Mouse (Mus musculus): ENCODE measurements around the gene Pknox2. TPM values are rescaled to one million over a fixed set of nuclear protein-coding genes. Genes with fewer than 3 reads are reported as not detected.
A peak's percentile ranks its signal among the peaks of the same experiment; 100 is the strongest.

Pknox2 gene
- polyA plus RNA-seq, 1 experiment from 2014 or later, result 22.8 TPM

- peaks cover 3% of the 10 kb centered on the region; the same call in 1 of the 2 replicates for H3K4me1 ChIP-seq (ENCODE audit: control insufficient read depth, insufficient read depth, low read length)
- no peaks in the 10 kb centered on the region for H3K36me3 ChIP-seq (ENCODE audit: control insufficient read depth, insufficient read depth, low read length)
- no peaks in the 10 kb centered on the region for H3K9me3 ChIP-seq (ENCODE audit: control insufficient read depth, low read length)
- WGBS, result 9% methylated on average over 6 of the region's 6 CpGs
- no peak overlapping the region for H3K4me3 ChIP-seq (ENCODE audit: low read depth, low read length)
- DNase-seq (ENCODE audit: low spot score) (peak; percentile 80), ATAC-seq (ENCODE audit: insufficient read depth, low FRiP score, low TSS enrichment) (peak; percentile 69; the same call in 1 of the 2 replicates)
- no peaks in the 10 kb centered on the region for H3K27me3 ChIP-seq (ENCODE audit: control insufficient read depth, insufficient read depth, low read length)
- H3K27ac ChIP-seq (ENCODE audit: low read depth, low read length), result 0 out of 2 replicates have a peak overlapping the region, but pooled peaks have one; percentile 1
- no peak overlapping the region for H3K9ac ChIP-seq (ENCODE audit: low read length)
- no peak overlapping the region for H3K4me2 ChIP-seq (ENCODE audit: low read depth)
Measured at GRCm38 (mm10) chr9:36916362-36916761, 230.8 kb downstream of the Pknox2 start.

- Histone ChIP-seq H3K4me2 (ENCODE audit: low read depth) (no peak overlapping the region), H3K27ac (ENCODE audit: low read depth, low read length) (no peak overlapping the region), H3K9ac (ENCODE audit: low read length) (no peak overlapping the region), H3K27me3 (ENCODE audit: control insufficient read depth, insufficient read depth, low read length) (no peaks in the 10 kb centered on the region), H3K4me3 (ENCODE audit: low read depth, low read length) (no peak overlapping the region), H3K36me3 (ENCODE audit: control insufficient read depth, insufficient read depth, low read length) (no peaks in the 10 kb centered on the region), H3K4me1 (ENCODE audit: control insufficient read depth, insufficient read depth, low read length) (no peaks in the 10 kb centered on the region), H3K9me3 (ENCODE audit: control insufficient read depth, low read length) (no peaks in the 10 kb centered on the region)
- 83% methylated on average over 4 of the region's 4 CpGs for WGBS
- no peak for DNase-seq (ENCODE audit: low spot score)
- no peak for ATAC-seq (ENCODE audit: insufficient read depth, low FRiP score, low TSS enrichment)
Measured at GRCm38 (mm10) chr9:36905452-36905851, 241.8 kb downstream of the Pknox2 start.

- ATAC-seq (ENCODE audit: insufficient read depth, low FRiP score, low TSS enrichment) (no peak), DNase-seq (ENCODE audit: low spot score) (no peak)
- Histone ChIP-seq H3K4me1 (ENCODE audit: control insufficient read depth, insufficient read depth, low read length) (no peaks in the 10 kb centered on the region), H3K4me2 (ENCODE audit: low read depth) (no peak overlapping the region), H3K27me3 (ENCODE audit: control insufficient read depth, insufficient read depth, low read length) (no peaks in the 10 kb centered on the region), H3K4me3 (ENCODE audit: low read depth, low read length) (no peak overlapping the region), H3K36me3 (ENCODE audit: control insufficient read depth, insufficient read depth, low read length) (no peaks in the 10 kb centered on the region), H3K27ac (ENCODE audit: low read depth, low read length) (no peak overlapping the region), H3K9me3 (ENCODE audit: control insufficient read depth, low read length) (no peaks in the 10 kb centered on the region), H3K9ac (ENCODE audit: low read length) (no peak overlapping the region)
- 94% methylated on average over 4 of the region's 4 CpGs for WGBS
Measured at GRCm38 (mm10) chr9:36900464-36900863, 246.7 kb downstream of the Pknox2 start.

GRCm38 (mm10) chr9:36898560-36898959, 248.6 kb downstream of the Pknox2 start:
- Histone ChIP-seq H3K9me3 (ENCODE audit: control insufficient read depth, low read length) (no peaks in the 10 kb centered on the region), H3K4me1 (ENCODE audit: control insufficient read depth, insufficient read depth, low read length) (no peaks in the 10 kb centered on the region), H3K9ac (ENCODE audit: low read length) (no peak overlapping the region), H3K4me3 (ENCODE audit: low read depth, low read length) (no peak overlapping the region), H3K4me2 (ENCODE audit: low read depth) (no peak overlapping the region), H3K27me3 (ENCODE audit: control insufficient read depth, insufficient read depth, low read length) (no peaks in the 10 kb centered on the region), H3K27ac (ENCODE audit: low read depth, low read length) (no peak overlapping the region), H3K36me3 (ENCODE audit: control insufficient read depth, insufficient read depth, low read length) (no peaks in the 10 kb centered on the region)
- DNase-seq (ENCODE audit: low spot score) (no peak), ATAC-seq (ENCODE audit: insufficient read depth, low FRiP score, low TSS enrichment) (no peak)
- 93% methylated on average over 3 of the region's 3 CpGs for WGBS

DNA sequence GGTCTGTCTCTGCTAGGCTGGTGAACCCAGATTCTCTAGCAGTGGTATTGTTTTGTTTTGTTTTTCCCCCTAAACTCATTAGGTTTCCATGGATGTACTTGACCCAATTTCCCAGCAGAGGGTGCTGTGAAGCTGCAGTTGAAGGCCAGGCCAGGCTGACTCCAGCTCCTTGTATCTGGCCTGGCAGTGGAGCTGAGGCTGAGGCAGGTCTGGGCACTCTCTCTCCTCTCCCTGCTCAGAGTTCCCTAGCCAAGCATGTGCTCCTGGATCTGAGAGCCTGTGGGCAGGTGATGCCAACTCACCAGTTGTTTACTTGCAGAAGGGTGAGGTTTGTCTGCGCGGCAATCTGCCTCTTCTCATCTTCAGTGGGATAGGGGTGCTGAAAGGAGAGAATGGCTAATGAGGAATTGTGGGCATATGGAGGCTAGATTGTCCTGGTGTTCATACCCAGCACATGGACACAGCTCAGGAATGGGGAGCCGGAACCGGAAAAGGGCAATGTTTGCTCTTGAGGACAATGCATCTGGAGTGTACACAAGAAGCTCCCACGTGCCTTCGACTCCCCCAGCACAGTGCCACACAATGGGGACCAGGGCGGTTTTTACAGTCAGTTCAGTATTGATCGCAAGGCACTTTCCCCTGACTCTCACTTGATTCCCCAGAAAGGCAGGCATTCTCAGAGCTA, 252.1 kb downstream of the Pknox2 start:
- H3K27ac ChIP-seq (ENCODE audit: low read depth, low read length), result no peak overlapping the region
- H3K9me3 ChIP-seq (ENCODE audit: control insufficient read depth, low read length), result no peaks in the 10 kb centered on the region
- ATAC-seq (ENCODE audit: insufficient read depth, low FRiP score, low TSS enrichment) (peak; percentile 69), DNase-seq (ENCODE audit: low spot score) (peak; percentile 58)
- H3K4me2 ChIP-seq (ENCODE audit: low read depth), result no peak overlapping the region
- 79% methylated on average over 8 of the region's 8 CpGs for WGBS
- H3K9ac ChIP-seq (ENCODE audit: low read length), result no peak overlapping the region
- no peaks in the 10 kb centered on the region for H3K4me1 ChIP-seq (ENCODE audit: control insufficient read depth, insufficient read depth, low read length)
- no peaks in the 10 kb centered on the region for H3K27me3 ChIP-seq (ENCODE audit: control insufficient read depth, insufficient read depth, low read length)
- no peaks in the 10 kb centered on the region for H3K36me3 ChIP-seq (ENCODE audit: control insufficient read depth, insufficient read depth, low read length)
- no peak overlapping the region for H3K4me3 ChIP-seq (ENCODE audit: low read depth, low read length)

GRCm38 (mm10) chr9:36894242-36894641, 253.0 kb downstream of the Pknox2 start:
- no peak for ATAC-seq (ENCODE audit: insufficient read depth, low FRiP score, low TSS enrichment)
- Histone ChIP-seq H3K4me1 (ENCODE audit: control insufficient read depth, insufficient read depth, low read length) (no peaks in the 10 kb centered on the region), H3K4me2 (ENCODE audit: low read depth) (no peak overlapping the region), H3K36me3 (ENCODE audit: control insufficient read depth, insufficient read depth, low read length) (no peaks in the 10 kb centered on the region), H3K4me3 (ENCODE audit: low read depth, low read length) (no peak overlapping the region), H3K9ac (ENCODE audit: low read length) (no peak overlapping the region), H3K27me3 (ENCODE audit: control insufficient read depth, insufficient read depth, low read length) (no peaks in the 10 kb centered on the region), H3K27ac (ENCODE audit: low read depth, low read length) (no peak overlapping the region), H3K9me3 (ENCODE audit: control insufficient read depth, low read length) (no peaks in the 10 kb centered on the region)
- no peak for DNase-seq (ENCODE audit: low spot score)
- 94% methylated on average over 7 of the region's 7 CpGs for WGBS

DNA sequence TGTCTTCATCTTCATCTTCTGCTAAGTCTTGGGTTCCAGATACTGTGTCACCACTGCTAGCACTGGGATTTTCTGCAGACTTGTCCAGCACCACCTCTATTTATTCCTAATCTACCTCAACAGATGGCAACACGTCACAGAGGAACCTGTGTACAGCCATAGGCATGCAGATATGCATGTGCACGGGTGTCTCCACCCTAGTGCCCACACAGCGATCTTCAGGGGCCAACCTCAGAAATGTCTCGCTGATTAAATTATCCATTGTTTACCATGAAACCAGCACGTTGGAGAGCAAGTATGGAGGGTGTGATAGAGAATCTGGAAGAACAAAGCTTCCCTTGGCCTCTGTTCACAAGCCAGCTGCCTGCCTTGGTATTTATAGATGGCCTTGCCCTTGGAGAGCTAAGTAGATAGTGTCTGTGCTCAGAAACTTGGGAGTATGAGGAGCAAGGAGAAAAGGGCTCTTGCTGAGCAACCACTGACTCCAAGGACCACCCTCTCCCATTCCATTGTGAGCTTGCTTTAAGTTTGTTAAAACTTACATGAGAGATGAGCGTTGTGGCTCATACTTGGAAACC, 253.7 kb downstream of the Pknox2 start:
- 87% methylated on average over 6 of the region's 6 CpGs for WGBS
- H3K9me3 ChIP-seq (ENCODE audit: control insufficient read depth, low read length), result no peaks in the 10 kb centered on the region
- H3K4me3 ChIP-seq (ENCODE audit: low read depth, low read length), result no peak overlapping the region
- H3K4me1 ChIP-seq (ENCODE audit: control insufficient read depth, insufficient read depth, low read length), result no peaks in the 10 kb centered on the region
- H3K36me3 ChIP-seq (ENCODE audit: control insufficient read depth, insufficient read depth, low read length), result no peaks in the 10 kb centered on the region
- no peak overlapping the region for H3K4me2 ChIP-seq (ENCODE audit: low read depth)
- H3K9ac ChIP-seq (ENCODE audit: low read length), result no peak overlapping the region
- ATAC-seq (ENCODE audit: insufficient read depth, low FRiP score, low TSS enrichment) (no peak), DNase-seq (ENCODE audit: low spot score) (no peak)
- no peak overlapping the region for H3K27ac ChIP-seq (ENCODE audit: low read depth, low read length)
- H3K27me3 ChIP-seq (ENCODE audit: control insufficient read depth, insufficient read depth, low read length), result no peaks in the 10 kb centered on the region

DNA sequence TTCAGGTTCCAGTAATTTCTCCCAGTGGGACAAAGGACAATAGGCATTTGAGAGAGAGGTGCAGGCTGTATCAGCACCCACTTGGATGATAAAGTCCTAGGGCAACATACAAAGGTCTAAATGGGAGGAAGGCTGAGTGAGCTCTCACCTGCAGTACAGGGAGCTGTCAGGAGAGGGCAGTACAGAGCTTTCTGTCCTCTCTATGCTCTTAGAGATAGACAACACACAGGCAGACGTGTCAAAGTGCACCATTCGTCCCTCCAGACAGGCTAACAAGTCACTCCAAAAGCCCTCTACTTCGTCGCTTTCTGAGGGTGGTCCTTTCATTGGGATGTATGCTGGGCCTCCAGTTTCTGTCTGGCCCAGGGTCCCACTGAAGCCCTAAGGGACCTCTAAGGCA, 256.7 kb downstream of the Pknox2 start:
- Histone ChIP-seq H3K4me3 (ENCODE audit: low read depth, low read length) (no peak overlapping the region), H3K36me3 (ENCODE audit: control insufficient read depth, insufficient read depth, low read length) (no peaks in the 10 kb centered on the region), H3K4me1 (ENCODE audit: control insufficient read depth, insufficient read depth, low read length) (no peaks in the 10 kb centered on the region), H3K27ac (ENCODE audit: low read depth, low read length) (no peak overlapping the region), H3K9me3 (ENCODE audit: control insufficient read depth, low read length) (no peaks in the 10 kb centered on the region), H3K9ac (ENCODE audit: low read length) (no peak overlapping the region), H3K4me2 (ENCODE audit: low read depth) (no peak overlapping the region), H3K27me3 (ENCODE audit: control insufficient read depth, insufficient read depth, low read length) (no peaks in the 10 kb centered on the region)
- ATAC-seq (ENCODE audit: insufficient read depth, low FRiP score, low TSS enrichment) (no peak), DNase-seq (ENCODE audit: low spot score) (peak; percentile 76)
- WGBS, result 34% methylated on average over 4 of the region's 4 CpGs

GRCm38 (mm10) chr9:36885237-36885636, 262.0 kb downstream of the Pknox2 start:
- no peak overlapping the region for H3K4me2 ChIP-seq (ENCODE audit: low read depth)
- no peaks in the 10 kb centered on the region for H3K27me3 ChIP-seq (ENCODE audit: control insufficient read depth, insufficient read depth, low read length)
- no peak overlapping the region for H3K9ac ChIP-seq (ENCODE audit: low read length)
- no peak for ATAC-seq (ENCODE audit: insufficient read depth, low FRiP score, low TSS enrichment)
- H3K4me1 ChIP-seq (ENCODE audit: control insufficient read depth, insufficient read depth, low read length), result peaks cover 9% of the 10 kb centered on the region; the same call in 1 of the 2 replicates
- no peaks in the 10 kb centered on the region for H3K9me3 ChIP-seq (ENCODE audit: control insufficient read depth, low read length)
- 77% methylated on average over 3 of the region's 3 CpGs for WGBS
- DNase-seq (ENCODE audit: low spot score), result no peak
- no peaks in the 10 kb centered on the region for H3K36me3 ChIP-seq (ENCODE audit: control insufficient read depth, insufficient read depth, low read length)
- no peak overlapping the region for H3K27ac ChIP-seq (ENCODE audit: low read depth, low read length)
- no peak overlapping the region for H3K4me3 ChIP-seq (ENCODE audit: low read depth, low read length)
